Mouse (Mus musculus): Measurements from ENCODE around the gene Slc6a9.

The Slc6a9 gene

DNA sequence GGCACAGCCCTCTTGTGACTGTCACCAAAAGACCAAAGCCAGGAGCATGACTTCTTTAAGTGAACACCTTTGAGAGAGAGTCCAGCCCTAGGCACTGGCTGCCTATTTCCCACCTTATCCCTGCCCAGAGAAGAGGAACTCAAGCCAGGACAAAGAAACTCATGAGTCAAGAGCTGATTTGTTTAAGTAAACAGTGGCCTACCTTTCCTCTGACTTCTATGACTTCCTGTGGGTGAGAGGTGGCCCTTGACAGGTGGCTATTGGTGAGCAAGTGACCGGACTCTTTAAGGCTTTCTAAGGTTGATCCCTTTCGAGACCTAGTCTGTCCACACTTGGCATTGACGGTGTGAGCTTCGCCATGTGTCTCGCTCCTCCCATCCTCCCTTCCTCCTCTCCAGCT, 6.5 kb downstream of the Slc6a9 start:
- DNase-seq (ENCODE audit: low spot score in 2 of 2), result no peak

DNA sequence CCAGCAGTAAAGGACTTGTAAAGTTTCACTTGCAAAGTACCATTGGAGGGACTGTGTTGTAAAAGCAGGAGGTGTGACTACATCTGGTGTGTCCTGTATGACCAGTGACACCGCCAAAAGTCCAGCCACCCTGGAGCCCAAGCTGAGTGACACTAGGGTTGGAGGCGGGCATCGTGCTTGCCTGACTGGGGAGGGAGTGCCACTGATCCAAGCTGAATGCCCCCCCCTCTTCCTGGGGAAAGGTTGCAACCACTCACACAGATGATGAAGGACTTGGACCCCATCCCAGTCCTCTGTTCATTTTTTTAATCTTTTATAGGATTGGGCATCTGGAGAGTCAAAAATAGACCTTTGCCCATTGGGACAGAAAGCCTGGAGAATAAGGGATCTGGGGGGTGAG, 7.3 kb downstream of the Slc6a9 start:
- no peak for DNase-seq (ENCODE audit: low spot score in 2 of 2)

GRCm38 (mm10) chr4:117843101-117843500, 8.8 kb downstream of the Slc6a9 start:
- no peak for DNase-seq (ENCODE audit: low spot score in 2 of 2)

GRCm38 (mm10) chr4:117844467-117844866, 10.2 kb downstream of the Slc6a9 start:
- DNase-seq (ENCODE audit: low spot score in 2 of 2), result no peak

GRCm38 (mm10) chr4:117845316-117845715, 11.0 kb downstream of the Slc6a9 start:
- no peak for DNase-seq (ENCODE audit: low spot score in 2 of 2)

GRCm38 (mm10) chr4:117846261-117846660, 12.0 kb downstream of the Slc6a9 start:
- DNase-seq (ENCODE audit: low spot score in 2 of 2), result no peak

DNA sequence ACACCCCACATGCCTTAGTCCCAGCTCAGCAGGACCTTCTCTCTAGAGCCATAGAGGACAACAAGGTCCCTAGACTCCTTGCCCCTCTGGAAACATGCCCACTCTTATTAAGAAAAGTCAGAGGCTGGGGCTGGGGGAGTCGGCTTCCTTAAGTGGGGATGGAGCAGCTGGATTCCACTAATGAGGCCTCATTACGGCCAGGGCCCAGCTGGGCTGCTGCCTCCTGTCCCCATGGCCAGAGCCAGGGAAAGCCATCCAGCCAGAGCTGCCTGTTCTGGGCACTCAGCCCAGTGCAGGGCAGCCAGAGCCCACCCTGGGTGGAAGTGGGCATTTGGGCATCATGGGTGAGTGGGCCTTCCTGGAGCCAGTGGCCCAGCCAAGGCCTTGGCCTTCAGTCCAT, 12.7 kb downstream of the Slc6a9 start:
- no peak for DNase-seq (ENCODE audit: low spot score in 2 of 2)

- DNase-seq (ENCODE audit: low spot score in 2 of 2), result no peak
Measured at GRCm38 (mm10) chr4:117849063-117849462, 14.8 kb downstream of the Slc6a9 start.

GRCm38 (mm10) chr4:117849506-117849905, 15.2 kb downstream of the Slc6a9 start:
- DNase-seq (ENCODE audit: low spot score in 2 of 2), result no peak

DNA sequence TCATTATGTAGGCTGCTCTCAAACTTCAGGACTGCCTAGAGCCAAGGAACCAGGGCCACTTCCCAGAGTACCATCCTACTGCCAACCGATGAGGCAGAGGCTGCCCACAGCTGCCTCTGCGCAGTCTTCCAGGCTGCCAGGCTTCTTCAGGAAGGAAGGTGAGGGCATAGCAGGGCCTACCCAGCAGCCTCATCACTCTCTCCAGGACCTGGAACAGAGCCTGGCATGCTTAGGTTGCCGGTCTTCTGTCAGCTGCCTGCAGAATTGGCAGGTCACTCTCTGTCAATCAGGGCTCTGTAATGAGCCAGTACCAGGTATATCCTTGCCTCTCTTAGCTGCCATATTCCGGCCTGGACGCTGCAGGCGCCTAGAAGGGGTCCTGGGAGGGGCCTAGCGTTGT, 15.9 kb downstream of the Slc6a9 start:
- DNase-seq (ENCODE audit: low spot score in 2 of 2), result no peak

- no peak for DNase-seq (ENCODE audit: low spot score in 2 of 2)
Measured at GRCm38 (mm10) chr4:117850871-117851270, 16.6 kb downstream of the Slc6a9 start.

GRCm38 (mm10) chr4:117852152-117852868, 18.0 kb downstream of the Slc6a9 start:
- DNase-seq (ENCODE audit: low spot score in 2 of 2), result no peak

DNA sequence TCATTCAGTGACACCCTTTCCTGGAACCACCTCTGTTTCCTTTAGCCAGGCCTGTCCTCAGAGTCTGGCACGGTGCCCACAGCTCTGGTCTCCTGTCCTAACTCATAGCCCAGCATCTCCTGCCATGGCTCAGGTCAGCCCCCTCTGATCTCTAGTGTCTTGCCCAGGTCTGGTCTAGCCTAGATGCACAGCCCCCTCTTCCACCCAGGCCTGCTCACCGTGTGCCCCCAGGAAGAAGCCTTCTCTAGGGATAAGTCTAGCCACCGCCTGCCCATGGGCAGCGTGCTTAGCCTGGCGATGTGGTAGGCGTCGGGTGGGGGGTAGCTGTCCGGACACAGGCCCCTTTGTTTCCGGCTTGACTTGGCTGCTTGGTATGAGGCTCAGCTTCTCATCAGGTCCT, 20.8 kb downstream of the Slc6a9 start:
- no peak for DNase-seq (ENCODE audit: low spot score in 2 of 2)

- no peak for DNase-seq (ENCODE audit: low spot score in 2 of 2)
Measured at GRCm38 (mm10) chr4:117858794-117859193, 24.5 kb downstream of the Slc6a9 start.

DNA sequence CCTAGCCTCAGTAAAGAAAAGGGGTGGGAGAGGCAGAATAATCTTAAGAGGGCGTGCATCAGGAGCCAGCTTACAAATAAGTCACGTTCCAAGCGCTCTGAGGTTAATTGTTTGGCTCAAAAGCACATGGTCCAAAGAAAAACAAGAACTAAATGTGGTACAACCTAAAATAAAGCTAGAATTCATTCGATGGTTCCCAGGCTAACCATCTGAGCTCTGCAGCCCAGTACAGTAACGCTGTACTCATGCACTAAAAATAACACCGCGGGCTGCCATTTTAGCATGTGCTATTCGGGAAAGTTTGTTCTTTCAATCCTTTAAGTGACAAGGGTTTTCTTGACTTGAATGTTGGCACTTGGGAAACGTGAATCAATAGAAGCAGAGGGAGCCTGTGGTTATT, 26.3 kb downstream of the Slc6a9 start:
- DNase-seq (ENCODE audit: low spot score in 2 of 2), result no peak

DNA sequence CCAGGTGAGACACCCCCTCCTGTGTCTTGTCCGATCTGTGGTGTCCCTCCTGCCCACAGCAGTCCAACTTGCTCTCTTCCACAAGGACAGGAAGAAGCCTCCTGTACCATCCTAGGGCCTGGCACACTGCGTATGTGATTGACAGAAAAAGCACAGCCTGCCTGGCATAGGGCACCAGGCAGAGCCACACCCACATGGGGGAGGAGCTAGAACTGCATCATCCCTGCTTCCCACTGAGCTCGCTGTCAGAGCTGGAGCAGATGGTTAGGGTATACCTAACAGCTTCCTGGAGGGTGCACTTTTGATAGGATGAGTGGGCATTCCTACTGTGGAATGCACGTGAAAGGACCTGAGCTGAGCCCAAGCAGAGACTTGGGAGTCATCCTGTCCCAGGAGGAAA, 28.5 kb downstream of the Slc6a9 start:
- DNase-seq (ENCODE audit: low spot score in 2 of 2), result no peak

DNA sequence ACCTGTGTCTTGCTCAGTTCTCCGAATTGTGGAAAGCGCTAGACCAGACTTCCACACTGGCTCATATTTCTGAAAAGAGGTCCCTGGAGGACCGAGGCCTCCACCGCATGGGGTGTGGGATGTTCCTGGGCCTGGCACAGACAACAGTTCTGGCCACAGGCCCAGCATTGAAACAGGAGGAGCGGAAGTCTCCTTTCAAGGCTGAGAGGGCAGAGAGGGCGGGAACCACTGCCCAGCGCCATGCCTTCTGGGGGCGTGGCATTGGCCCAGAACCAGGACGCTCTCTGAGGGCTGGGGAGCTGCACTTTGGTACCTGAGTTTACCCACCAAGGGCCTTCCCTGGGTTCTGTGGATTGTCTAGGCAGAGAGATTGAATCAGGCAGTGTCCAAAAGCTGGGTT, 31.8 kb downstream of the Slc6a9 start:
- no peak for DNase-seq (ENCODE audit: low spot score in 2 of 2)

GRCm38 (mm10) chr4:117867000-117867399, 32.7 kb downstream of the Slc6a9 start:
- no peak for DNase-seq (ENCODE audit: low spot score in 2 of 2)

DNA sequence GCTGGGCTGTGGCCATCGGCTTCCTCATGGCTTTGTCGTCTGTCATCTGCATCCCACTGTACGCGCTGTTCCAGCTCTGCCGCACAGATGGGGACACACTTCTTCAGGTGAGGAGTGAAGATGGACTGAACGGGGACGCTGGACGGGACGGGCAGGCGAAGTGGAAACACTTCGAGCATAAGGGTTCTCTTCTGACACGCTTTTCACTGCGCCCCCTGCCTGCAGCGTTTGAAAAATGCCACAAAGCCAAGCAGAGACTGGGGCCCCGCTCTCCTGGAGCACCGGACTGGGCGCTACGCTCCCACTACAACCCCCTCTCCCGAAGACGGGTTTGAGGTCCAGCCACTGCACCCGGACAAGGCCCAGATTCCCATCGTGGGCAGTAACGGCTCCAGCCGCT, 33.5 kb downstream of the Slc6a9 start:
- DNase-seq (ENCODE audit: low spot score in 2 of 2), result peak in 1 of 2 experiments; percentile 42

DNA sequence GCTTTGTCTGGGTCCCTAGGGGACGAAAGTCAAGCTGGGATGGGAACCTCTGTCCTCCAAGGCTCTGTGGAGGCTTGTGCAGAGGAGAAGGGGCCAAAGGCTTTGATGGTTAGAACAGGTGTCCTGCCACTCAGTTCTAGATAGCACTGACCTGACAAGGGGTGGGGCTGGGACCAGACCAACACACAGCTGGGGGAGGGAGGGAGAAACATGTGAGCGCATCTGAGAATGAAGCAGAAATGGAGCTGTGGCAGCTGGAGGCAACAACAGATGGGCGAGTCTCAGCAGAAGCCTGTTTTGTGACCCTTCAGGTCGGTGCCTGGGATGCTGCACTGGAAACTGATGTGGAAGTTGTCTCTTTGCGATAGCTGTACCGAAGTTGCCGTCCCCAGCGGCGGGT, 35.0 kb downstream of the Slc6a9 start:
- DNase-seq (ENCODE audit: low spot score in 2 of 2), result no peak

GRCm38 (mm10) chr4:117870437-117870836, 36.1 kb downstream of the Slc6a9 start:
- no peak for DNase-seq (ENCODE audit: low spot score in 2 of 2)

DNA sequence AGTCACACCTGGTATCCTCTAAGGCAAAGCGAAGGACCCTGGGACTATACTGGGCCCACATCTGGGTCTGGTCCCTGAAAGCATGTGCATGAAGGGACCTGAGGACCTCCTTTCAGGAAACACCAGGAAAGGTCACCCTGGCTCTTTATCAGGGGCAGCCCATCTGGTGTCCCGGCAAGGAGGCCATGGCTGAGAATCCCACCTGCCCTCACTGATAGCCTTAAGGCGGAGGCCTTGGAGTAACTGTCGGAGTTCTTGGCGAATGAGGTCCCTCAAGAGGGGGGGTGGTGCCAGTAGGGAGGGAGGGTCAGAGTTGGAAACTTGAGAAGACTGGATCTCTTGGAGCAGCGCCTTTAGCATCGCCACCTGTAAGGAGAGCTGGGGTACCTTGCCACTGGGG, 37.5 kb downstream of the Slc6a9 start:
- DNase-seq (ENCODE audit: low spot score in 2 of 2), result no peak

DNA sequence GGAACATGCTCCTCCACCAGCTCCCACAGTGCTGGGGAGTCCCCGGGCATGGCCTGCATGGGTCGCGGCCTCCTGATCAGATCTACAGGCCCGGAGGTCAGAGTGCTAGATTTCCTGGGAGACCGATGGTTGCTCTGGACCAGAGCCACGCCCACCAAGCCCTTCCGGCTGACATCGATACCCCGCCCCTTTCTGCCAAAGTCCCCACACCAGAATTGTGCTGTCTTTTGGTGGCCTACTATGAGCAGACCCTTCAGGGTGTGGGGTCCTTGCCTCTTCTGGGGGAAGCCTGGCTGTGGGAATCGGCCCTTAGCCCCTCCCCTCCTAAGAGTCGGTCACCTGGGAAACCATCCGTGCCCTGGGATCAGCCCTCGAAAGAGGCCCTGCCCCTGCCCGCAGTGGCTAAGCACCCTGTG, 38.2 kb downstream of the Slc6a9 start, which contains the start of gene Ccdc24:
Gene Ccdc24 (minus strand): TSS at position 87 of the 416 bp plus-strand sequence.
- no peak for DNase-seq (ENCODE audit: low spot score in 2 of 2)

DNA sequence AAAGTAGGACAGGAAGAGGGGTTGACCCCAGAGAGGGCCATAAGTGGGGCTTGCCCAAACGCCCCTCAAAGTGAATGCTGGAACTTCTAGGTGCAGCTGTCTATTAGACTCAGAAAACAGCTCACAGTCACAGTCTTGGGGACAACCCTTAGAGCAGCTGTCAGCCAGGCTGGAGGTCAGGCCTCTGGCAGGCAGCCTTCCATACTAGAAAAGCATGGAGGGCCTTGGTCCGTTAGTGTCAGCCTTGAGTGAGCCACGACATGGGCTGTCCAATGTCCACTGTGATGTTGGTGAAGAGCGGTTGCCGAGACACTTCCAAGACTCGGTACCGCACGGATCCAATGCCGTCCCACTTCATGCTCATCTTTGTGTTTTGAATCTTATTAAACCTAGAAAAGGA, 39.3 kb downstream of the Slc6a9 start:
- no peak for DNase-seq (ENCODE audit: low spot score in 2 of 2)
